Mouse (Mus musculus): ENCODE measurements at regions not wholly inside any gene's neighbourhood (a gene's known extent, or its start where the extent isn't known, plus 50 kb on each side); places are given as distances from the start of the nearest gene placed in this dataset.
"Not testable (repeated sequence)": the region's sequence is repeated elsewhere in the genome, so short reads cannot be mapped to it uniquely, and the experiment has no call there.

GRCm38 (mm10) chr6:140847165-140847564 is 118.1 kb downstream of the Gm11077 start:
- TF ChIP-seq CTCF (IDR thresholded peaks at IDR 0.05; ENCODE audit: low read depth): no peak
- Histone ChIP-seq H3K4me3 (ENCODE audit: low read depth, low read length) (no peak overlapping the region), H3K4me1 (replicated peaks; ENCODE audit: control insufficient read depth, insufficient read depth, low read length) (no peaks in the 10 kb centered on the region; the same call in 1 of the 2 replicates), H3K27me3 (replicated peaks; ENCODE audit: control insufficient read depth, insufficient read depth, low read length) (no peaks in the 10 kb centered on the region), H3K36me3 (ENCODE audit: control insufficient read depth, insufficient read depth) (no peaks in the 10 kb centered on the region), H3K4me2 (replicated peaks; ENCODE audit: low read depth) (no peak overlapping the region), H3K9ac (ENCODE audit: low read depth, low read length) (no peak overlapping the region), H3K9me3 (ENCODE audit: control insufficient read depth) (no peaks in the 10 kb centered on the region), H3K27ac (ENCODE audit: low read depth, low read length) (no peak overlapping the region)
- WGBS: 88% methylated on average over 3 of the region's 3 CpGs
- no peak for ATAC-seq

GRCm38 (mm10) chr6:140852420-140852819 is 123.3 kb downstream of the Gm11077 start:
- H3K36me3 ChIP-seq (ENCODE audit: control insufficient read depth, insufficient read depth): no peaks in the 10 kb centered on the region
- H3K27me3 ChIP-seq (replicated peaks; ENCODE audit: control insufficient read depth, insufficient read depth, low read length): no peaks in the 10 kb centered on the region
- no peak overlapping the region for H3K4me2 ChIP-seq (replicated peaks; ENCODE audit: low read depth)
- no peak for ATAC-seq
- no peak for TF ChIP-seq CTCF (IDR thresholded peaks at IDR 0.05; ENCODE audit: low read depth)
- no peaks in the 10 kb centered on the region for H3K4me1 ChIP-seq (replicated peaks; ENCODE audit: control insufficient read depth, insufficient read depth, low read length)
- no peak overlapping the region for H3K27ac ChIP-seq (ENCODE audit: low read depth, low read length)
- no peaks in the 10 kb centered on the region for H3K9me3 ChIP-seq (ENCODE audit: control insufficient read depth)
- H3K9ac ChIP-seq (ENCODE audit: low read depth, low read length): no peak overlapping the region
- H3K4me3 ChIP-seq (ENCODE audit: low read depth, low read length): no peak overlapping the region
- 87% methylated on average over 5 of the region's 5 CpGs for WGBS

- no peak overlapping the region for H3K4me3 ChIP-seq (ENCODE audit: low read depth, low read length)
- no peaks in the 10 kb centered on the region for H3K9me3 ChIP-seq (ENCODE audit: control insufficient read depth)
- WGBS: 52% methylated on average over 5 of the region's 5 CpGs
- no peaks in the 10 kb centered on the region for H3K4me1 ChIP-seq (replicated peaks; ENCODE audit: control insufficient read depth, insufficient read depth, low read length)
- ATAC-seq: no peak
- no peak overlapping the region for H3K9ac ChIP-seq (ENCODE audit: low read depth, low read length)
- H3K36me3 ChIP-seq (ENCODE audit: control insufficient read depth, insufficient read depth): no peaks in the 10 kb centered on the region
- no peaks in the 10 kb centered on the region for H3K27me3 ChIP-seq (replicated peaks; ENCODE audit: control insufficient read depth, insufficient read depth, low read length)
- H3K27ac ChIP-seq (ENCODE audit: low read depth, low read length): no peak overlapping the region
- no peak overlapping the region for H3K4me2 ChIP-seq (replicated peaks; ENCODE audit: low read depth)
- peak; percentile 80 for TF ChIP-seq CTCF (IDR thresholded peaks at IDR 0.05; ENCODE audit: low read depth)
These were observed 124.4 kb downstream of the Gm11077 start for GRCm38 (mm10) chr6:140853508-140853907.

- Histone ChIP-seq H3K27ac (ENCODE audit: low read depth, low read length) (no peak overlapping the region), H3K9ac (ENCODE audit: low read depth, low read length) (no peak overlapping the region), H3K4me1 (replicated peaks; ENCODE audit: control insufficient read depth, insufficient read depth, low read length) (no peaks in the 10 kb centered on the region), H3K27me3 (replicated peaks; ENCODE audit: control insufficient read depth, insufficient read depth, low read length) (no peaks in the 10 kb centered on the region), H3K4me3 (ENCODE audit: low read depth, low read length) (no peak overlapping the region), H3K9me3 (ENCODE audit: control insufficient read depth) (no peaks in the 10 kb centered on the region), H3K4me2 (replicated peaks; ENCODE audit: low read depth) (no peak overlapping the region), H3K36me3 (ENCODE audit: control insufficient read depth, insufficient read depth) (no peaks in the 10 kb centered on the region)
- no peak for TF ChIP-seq CTCF (IDR thresholded peaks at IDR 0.05; ENCODE audit: low read depth)
- WGBS: 83% methylated on average over 6 of the region's 6 CpGs
- no peak for ATAC-seq
These were observed 125.6 kb downstream of the Gm11077 start for GRCm38 (mm10) chr6:140854691-140855090.

GRCm38 (mm10) chr6:140856468-140857117 is 127.5 kb downstream of the Gm11077 start:
- Histone ChIP-seq H3K27me3 (replicated peaks; ENCODE audit: control insufficient read depth, insufficient read depth, low read length) (no peaks in the 10 kb centered on the region), H3K4me3 (ENCODE audit: low read depth, low read length) (peak overlapping the region; percentile 8), H3K27ac (ENCODE audit: low read depth, low read length) (no peak overlapping the region), H3K4me2 (replicated peaks; ENCODE audit: low read depth) (peak overlapping the region; percentile 59), H3K9ac (ENCODE audit: low read depth, low read length) (no peak overlapping the region), H3K36me3 (ENCODE audit: control insufficient read depth, insufficient read depth) (no peaks in the 10 kb centered on the region), H3K9me3 (ENCODE audit: control insufficient read depth) (no peaks in the 10 kb centered on the region), H3K4me1 (replicated peaks; ENCODE audit: control insufficient read depth, insufficient read depth, low read length) (no peaks in the 10 kb centered on the region)
- no peak for TF ChIP-seq CTCF (IDR thresholded peaks at IDR 0.05; ENCODE audit: low read depth)
- WGBS: 23% methylated on average over 14 of the region's 14 CpGs
- ATAC-seq: no peak

- no peak overlapping the region for H3K27ac ChIP-seq (ENCODE audit: low read depth, low read length)
- WGBS: 30% methylated on average over 18 of the region's 18 CpGs
- H3K36me3 ChIP-seq (ENCODE audit: control insufficient read depth, insufficient read depth): no peaks in the 10 kb centered on the region
- H3K9ac ChIP-seq (ENCODE audit: low read depth, low read length): no peak overlapping the region
- H3K9me3 ChIP-seq (ENCODE audit: control insufficient read depth): no peaks in the 10 kb centered on the region
- H3K4me1 ChIP-seq (replicated peaks; ENCODE audit: control insufficient read depth, insufficient read depth, low read length): no peaks in the 10 kb centered on the region
- peak overlapping the region; percentile 8 for H3K4me3 ChIP-seq (ENCODE audit: low read depth, low read length)
- no peaks in the 10 kb centered on the region for H3K27me3 ChIP-seq (replicated peaks; ENCODE audit: control insufficient read depth, insufficient read depth, low read length)
- no peak for TF ChIP-seq CTCF (IDR thresholded peaks at IDR 0.05; ENCODE audit: low read depth)
- H3K4me2 ChIP-seq (replicated peaks; ENCODE audit: low read depth): peak overlapping the region; percentile 59
- no peak for ATAC-seq
These were observed 128.1 kb downstream of the Gm11077 start for GRCm38 (mm10) chr6:140857118-140857746.

- H3K9me3 ChIP-seq (ENCODE audit: control insufficient read depth); H3K36me3 ChIP-seq (ENCODE audit: control insufficient read depth, insufficient read depth); H3K27me3 ChIP-seq (replicated peaks; ENCODE audit: control insufficient read depth, insufficient read depth, low read length); H3K9ac ChIP-seq (ENCODE audit: low read depth, low read length); ATAC-seq; H3K4me3 ChIP-seq (ENCODE audit: low read depth, low read length); H3K27ac ChIP-seq (ENCODE audit: low read depth, low read length); H3K4me2 ChIP-seq (replicated peaks; ENCODE audit: low read depth); H3K4me1 ChIP-seq (replicated peaks; ENCODE audit: control insufficient read depth, insufficient read depth, low read length): not testable (repeated sequence)
- 85% methylated on average over 7 of the region's 16 CpGs for WGBS
These were observed 140.4 kb downstream of the Gm11077 start for GRCm38 (mm10) chr6:140869523-140869922.
